Mouse (Mus musculus) lung, postnatal 25 days (tissue): ENCODE data around the gene Med9.

ENCODE experiments used
- DNase-seq: peaks from one replicate; pipeline ENCODE4 v3.0.0; 2022; ENCODE audit warnings: low spot score

The Med9 gene

GRCm38 (mm10) chr11:60001231-60001980 is 53.4 kb downstream of the Med9 start:
- DNase-seq = no peak

- DNase-seq = no peak
Observed at GRCm38 (mm10) chr11:60003811-60004210, 55.8 kb downstream of the Med9 start.

- no peak for DNase-seq
Observed at GRCm38 (mm10) chr11:60004716-60005115, 56.7 kb downstream of the Med9 start.

GRCm38 (mm10) chr11:60005866-60006265 is 57.9 kb downstream of the Med9 start:
- no peak for DNase-seq

GRCm38 (mm10) chr11:60009451-60009850 is 61.4 kb downstream of the Med9 start:
- DNase-seq = no peak

- DNase-seq = no peak
Observed at GRCm38 (mm10) chr11:60011516-60011915, 63.5 kb downstream of the Med9 start.
